Mouse (Mus musculus): ENCODE measurements around the gene Prpf31.

- TF ChIP-seq CTCF (IDR thresholded peaks at IDR 0.05; ENCODE audit: low read depth) = no peak
- TF ChIP-seq EP300 (IDR thresholded peaks at IDR 0.05; ENCODE audit: low read depth) = no peak
Measured at GRCm38 (mm10) chr7:3630478-3630815, 662 bp downstream of the Prpf31 start.
